Mouse (Mus musculus): ENCODE measurements at regions not wholly inside any gene's neighbourhood (a gene's known extent, or its start where the extent isn't known, plus 50 kb on each side); places are given as distances from the start of the nearest gene placed in this dataset.
A peak's percentile ranks its signal among the peaks of the same experiment; 100 is the strongest.

- H3K9me3 ChIP-seq (ENCODE audit: low read length), result no peaks in the 10 kb centered on the region
- no peaks in the 10 kb centered on the region for H3K36me3 ChIP-seq (ENCODE audit: insufficient read depth, low read length)
- H3K27ac ChIP-seq (ENCODE audit: low read length), result no peak overlapping the region
- H3K4me2 ChIP-seq (replicated peaks; ENCODE audit: low read depth, low read length), result no peak overlapping the region
- H3K9ac ChIP-seq (replicated peaks; ENCODE audit: low read length), result no peak overlapping the region
- H3K4me3 ChIP-seq (ENCODE audit: low read length), result no peak overlapping the region
- H3K27me3 ChIP-seq (ENCODE audit: insufficient read depth, low read length), result no peaks in the 10 kb centered on the region
- H3K4me1 ChIP-seq (ENCODE audit: insufficient read depth, low read length), result no peaks in the 10 kb centered on the region
- no peak for ATAC-seq (ENCODE audit: low FRiP score, low TSS enrichment)
Measured at GRCm38 (mm10) chr4:93935692-93936091, 600.4 kb upstream of the Tusc1 start.

GRCm38 (mm10) chr4:93927117-93927516 is 591.8 kb upstream of the Tusc1 start:
- Histone ChIP-seq H3K4me3 (ENCODE audit: low read length) (no peak overlapping the region), H3K9ac (replicated peaks; ENCODE audit: low read length) (no peak overlapping the region)
- WGBS, result 88% methylated on average over 7 of the region's 7 CpGs

GRCm38 (mm10) chr4:93924402-93924801 is 589.1 kb upstream of the Tusc1 start:
- ATAC-seq (ENCODE audit: low FRiP score, low TSS enrichment), result no peak
- Histone ChIP-seq H3K36me3 (ENCODE audit: insufficient read depth, low read length) (no peaks in the 10 kb centered on the region), H3K4me1 (ENCODE audit: insufficient read depth, low read length) (no peaks in the 10 kb centered on the region), H3K27me3 (ENCODE audit: insufficient read depth, low read length) (no peaks in the 10 kb centered on the region), H3K27ac (ENCODE audit: low read length) (no peak overlapping the region), H3K4me2 (replicated peaks; ENCODE audit: low read depth, low read length) (no peak overlapping the region), H3K4me3 (ENCODE audit: low read length) (no peak overlapping the region), H3K9me3 (ENCODE audit: low read length) (no peaks in the 10 kb centered on the region), H3K9ac (replicated peaks; ENCODE audit: low read length) (no peak overlapping the region)
- 87% methylated on average over 1 of the region's 1 CpGs for WGBS

More at GRCm38 (mm10) chr4:93927117-93927516, 591.8 kb upstream of the Tusc1 start:
- Histone ChIP-seq H3K9me3 (ENCODE audit: low read length) (no peaks in the 10 kb centered on the region), H3K27ac (ENCODE audit: low read length) (no peak overlapping the region), H3K4me1 (ENCODE audit: insufficient read depth, low read length) (no peaks in the 10 kb centered on the region), H3K4me2 (replicated peaks; ENCODE audit: low read depth, low read length) (no peak overlapping the region), H3K27me3 (ENCODE audit: insufficient read depth, low read length) (no peaks in the 10 kb centered on the region), H3K36me3 (ENCODE audit: insufficient read depth, low read length) (no peaks in the 10 kb centered on the region)
- ATAC-seq (ENCODE audit: low FRiP score, low TSS enrichment), result no peak

- Histone ChIP-seq H3K9ac (replicated peaks; ENCODE audit: low read length) (no peak overlapping the region), H3K36me3 (ENCODE audit: insufficient read depth, low read length) (no peaks in the 10 kb centered on the region), H3K4me2 (replicated peaks; ENCODE audit: low read depth, low read length) (no peak overlapping the region), H3K4me1 (ENCODE audit: insufficient read depth, low read length) (no peaks in the 10 kb centered on the region), H3K4me3 (ENCODE audit: low read length) (no peak overlapping the region), H3K27ac (ENCODE audit: low read length) (no peak overlapping the region), H3K9me3 (ENCODE audit: low read length) (no peaks in the 10 kb centered on the region), H3K27me3 (ENCODE audit: insufficient read depth, low read length) (no peaks in the 10 kb centered on the region)
- ATAC-seq (ENCODE audit: low FRiP score, low TSS enrichment), result no peak
- 81% methylated on average over 11 of the region's 11 CpGs for WGBS
Measured at GRCm38 (mm10) chr4:93886631-93887030, 551.3 kb upstream of the Tusc1 start.

GRCm38 (mm10) chr4:93881318-93881717 is 546.0 kb upstream of the Tusc1 start:
- Histone ChIP-seq H3K27ac (ENCODE audit: low read length) (no peak overlapping the region), H3K4me3 (ENCODE audit: low read length) (no peak overlapping the region), H3K9me3 (ENCODE audit: low read length) (no peaks in the 10 kb centered on the region), H3K4me2 (replicated peaks; ENCODE audit: low read depth, low read length) (no peak overlapping the region), H3K4me1 (ENCODE audit: insufficient read depth, low read length) (no peaks in the 10 kb centered on the region), H3K9ac (replicated peaks; ENCODE audit: low read length) (no peak overlapping the region), H3K27me3 (ENCODE audit: insufficient read depth, low read length) (no peaks in the 10 kb centered on the region), H3K36me3 (ENCODE audit: insufficient read depth, low read length) (no peaks in the 10 kb centered on the region)
- no peak for ATAC-seq (ENCODE audit: low FRiP score, low TSS enrichment)
- WGBS, result 54% methylated on average over 3 of the region's 3 CpGs

GRCm38 (mm10) chr4:93879351-93879872 is 544.1 kb upstream of the Tusc1 start:
- Histone ChIP-seq H3K4me1 (ENCODE audit: insufficient read depth, low read length) (no peaks in the 10 kb centered on the region), H3K27me3 (ENCODE audit: insufficient read depth, low read length) (no peaks in the 10 kb centered on the region), H3K27ac (ENCODE audit: low read length) (no peak overlapping the region), H3K4me2 (replicated peaks; ENCODE audit: low read depth, low read length) (no peak overlapping the region; the same call in 1 of the 2 replicates), H3K9me3 (ENCODE audit: low read length) (no peaks in the 10 kb centered on the region), H3K4me3 (ENCODE audit: low read length) (no peak overlapping the region), H3K36me3 (ENCODE audit: insufficient read depth, low read length) (no peaks in the 10 kb centered on the region), H3K9ac (replicated peaks; ENCODE audit: low read length) (no peak overlapping the region)
- WGBS, result 24% methylated on average over 8 of the region's 8 CpGs
- peak; percentile 51; the same call in 1 of the 2 replicates for ATAC-seq (ENCODE audit: low FRiP score, low TSS enrichment)

GRCm38 (mm10) chr4:93873271-93873670 is 538.0 kb upstream of the Tusc1 start:
- H3K9ac ChIP-seq (replicated peaks; ENCODE audit: low read length), result no peak overlapping the region
- 52% methylated on average over 3 of the region's 3 CpGs for WGBS
- no peak overlapping the region for H3K4me2 ChIP-seq (replicated peaks; ENCODE audit: low read depth, low read length)
- H3K4me1 ChIP-seq (ENCODE audit: insufficient read depth, low read length), result no peaks in the 10 kb centered on the region
- H3K36me3 ChIP-seq (ENCODE audit: insufficient read depth, low read length), result no peaks in the 10 kb centered on the region
- no peak overlapping the region for H3K4me3 ChIP-seq (ENCODE audit: low read length)
- no peaks in the 10 kb centered on the region for H3K27me3 ChIP-seq (ENCODE audit: insufficient read depth, low read length)
- no peaks in the 10 kb centered on the region for H3K9me3 ChIP-seq (ENCODE audit: low read length)
- no peak for ATAC-seq (ENCODE audit: low FRiP score, low TSS enrichment)
- no peak overlapping the region for H3K27ac ChIP-seq (ENCODE audit: low read length)

GRCm38 (mm10) chr4:93853451-93853850 is 518.1 kb upstream of the Tusc1 start:
- H3K4me2 ChIP-seq (replicated peaks; ENCODE audit: low read depth, low read length), result no peak overlapping the region
- no peak overlapping the region for H3K4me3 ChIP-seq (ENCODE audit: low read length)
- no peaks in the 10 kb centered on the region for H3K36me3 ChIP-seq (ENCODE audit: insufficient read depth, low read length)
- no peak for ATAC-seq (ENCODE audit: low FRiP score, low TSS enrichment)
- H3K27ac ChIP-seq (ENCODE audit: low read length), result no peak overlapping the region
- no peaks in the 10 kb centered on the region for H3K4me1 ChIP-seq (ENCODE audit: insufficient read depth, low read length)
- no peak overlapping the region for H3K9ac ChIP-seq (replicated peaks; ENCODE audit: low read length)
- no peaks in the 10 kb centered on the region for H3K27me3 ChIP-seq (ENCODE audit: insufficient read depth, low read length)
- no peaks in the 10 kb centered on the region for H3K9me3 ChIP-seq (ENCODE audit: low read length)
- 83% methylated on average over 3 of the region's 3 CpGs for WGBS

- ATAC-seq (ENCODE audit: low FRiP score, low TSS enrichment), result no peak
- Histone ChIP-seq H3K9ac (replicated peaks; ENCODE audit: low read length) (no peak overlapping the region), H3K4me3 (ENCODE audit: low read length) (no peak overlapping the region), H3K4me2 (replicated peaks; ENCODE audit: low read depth, low read length) (no peak overlapping the region), H3K36me3 (ENCODE audit: insufficient read depth, low read length) (no peaks in the 10 kb centered on the region), H3K4me1 (ENCODE audit: insufficient read depth, low read length) (no peaks in the 10 kb centered on the region), H3K9me3 (ENCODE audit: low read length) (no peaks in the 10 kb centered on the region), H3K27ac (ENCODE audit: low read length) (no peak overlapping the region), H3K27me3 (ENCODE audit: insufficient read depth, low read length) (no peaks in the 10 kb centered on the region)
- 73% methylated on average over 3 of the region's 3 CpGs for WGBS
Measured at GRCm38 (mm10) chr4:93849178-93849577, 513.9 kb upstream of the Tusc1 start.

GRCm38 (mm10) chr4:93830701-93831100 is 495.4 kb upstream of the Tusc1 start:
- Histone ChIP-seq H3K36me3 (ENCODE audit: insufficient read depth, low read length) (no peaks in the 10 kb centered on the region), H3K27ac (ENCODE audit: low read length) (no peak overlapping the region), H3K9me3 (ENCODE audit: low read length) (no peaks in the 10 kb centered on the region), H3K27me3 (ENCODE audit: insufficient read depth, low read length) (no peaks in the 10 kb centered on the region), H3K4me3 (ENCODE audit: low read length) (no peak overlapping the region), H3K4me2 (replicated peaks; ENCODE audit: low read depth, low read length) (no peak overlapping the region), H3K4me1 (ENCODE audit: insufficient read depth, low read length) (no peaks in the 10 kb centered on the region), H3K9ac (replicated peaks; ENCODE audit: low read length) (no peak overlapping the region)
- no peak for ATAC-seq (ENCODE audit: low FRiP score, low TSS enrichment)
